Mouse (Mus musculus): Measurements from ENCODE around the gene Foxs1. TPM values are rescaled to one million over a fixed set of nuclear protein-coding genes. Genes with fewer than 3 reads are reported as not detected.

Gene Foxs1
- polyA plus RNA-seq (2016; fragmentation: Nextera tagmentation; extraction: Ambion mirVana): 0.26 and 0.64 TPM in 2 replicates

DNA sequence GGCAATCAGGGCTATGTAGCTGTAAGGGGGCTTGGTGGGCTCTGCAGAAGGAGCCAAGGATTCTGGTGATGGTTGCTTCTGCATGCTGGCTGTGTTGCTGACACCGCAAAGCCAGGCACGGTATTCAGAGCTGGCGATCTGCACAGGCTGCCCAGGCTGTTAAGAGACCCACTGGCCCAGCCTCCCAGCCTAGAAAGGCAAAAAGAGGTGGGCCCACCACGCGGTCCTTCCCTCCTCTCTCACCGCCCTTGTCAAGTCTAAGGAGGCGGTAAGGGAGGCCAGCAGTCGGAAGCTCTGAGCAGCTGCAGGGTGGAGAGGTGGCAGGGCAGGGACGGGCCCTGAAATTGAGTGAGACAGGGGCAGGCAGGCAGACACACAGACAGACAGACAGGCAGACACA lies at the start of gene Foxs1:
Foxs1 (minus strand) TSS at position 161 of the 400 bp plus-strand sequence.
- peaks cover 15% of the 10 kb centered on the region for H3K27me3 ChIP-seq (ENCODE audit: low read depth, poor library complexity, severe bottlenecking)
- no peaks in the 10 kb centered on the region for H3K9me3 ChIP-seq (replicated peaks)
- 34% methylated on average over 9 of the region's 9 CpGs for WGBS
- peak within 1 kb of the TSS; percentile 82 for H3K27ac ChIP-seq
- DNase-seq (ENCODE audit: low spot score): no peak
- H3K36me3 ChIP-seq: no peaks in the 10 kb centered on the region
- 0 out of 2 replicates have a peak within 1 kb of the TSS, but pooled peaks have one; percentile 7 for H3K4me3 ChIP-seq
- peaks cover 56% of the 10 kb centered on the region for H3K4me1 ChIP-seq

DNA sequence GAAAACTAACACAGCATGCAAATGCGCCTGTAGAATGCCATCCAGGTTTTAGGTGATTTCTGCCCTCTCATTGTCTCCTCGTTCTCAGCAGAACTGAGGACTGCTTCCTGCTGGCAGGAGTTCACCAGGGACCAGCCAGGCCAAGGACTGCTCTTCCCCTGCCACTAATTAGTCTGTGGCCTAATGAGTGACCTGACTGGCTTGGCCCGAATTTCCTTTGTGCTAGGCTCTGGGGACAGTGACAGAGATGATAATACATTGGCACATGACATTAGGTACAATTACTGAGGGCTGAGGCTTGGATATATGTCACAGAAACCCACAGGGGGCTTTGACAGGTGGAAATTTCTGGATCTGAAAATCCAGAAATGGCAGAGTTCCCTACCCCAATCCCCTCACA lies 44.0 kb upstream of the Foxs1 start:
- WGBS: 64% methylated on average over 3 of the region's 3 CpGs
- Histone ChIP-seq H3K4me3 (no peak overlapping the region), H3K36me3 (no peaks in the 10 kb centered on the region), H3K4me1 (no peaks in the 10 kb centered on the region), H3K27me3 (ENCODE audit: low read depth, poor library complexity, severe bottlenecking) (0 out of 2 replicates have a peak, but pooled peaks cover 5% of the 10 kb centered on the region), H3K27ac (no peak overlapping the region), H3K9me3 (replicated peaks) (no peaks in the 10 kb centered on the region)
- no peak for DNase-seq (ENCODE audit: low spot score)

DNA sequence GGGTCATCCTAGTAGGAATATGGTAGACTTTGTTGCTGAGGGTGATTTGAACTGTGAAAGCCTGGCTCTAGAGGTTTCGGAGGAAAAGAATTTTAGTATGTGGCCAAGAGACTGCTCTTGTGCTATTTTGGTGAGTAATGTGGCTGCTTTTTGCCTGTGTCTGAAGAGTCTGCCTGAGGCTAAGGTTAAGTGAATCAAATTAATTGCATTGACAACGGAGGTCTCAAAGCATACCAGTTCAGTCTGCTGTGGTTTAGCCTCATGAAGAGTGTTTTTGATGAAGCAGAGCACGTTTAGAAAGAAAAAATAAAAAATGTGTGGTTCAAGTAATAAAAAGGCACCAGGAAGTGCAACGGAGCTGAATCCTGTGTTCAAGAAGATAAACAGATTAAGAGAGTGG lies 32.5 kb upstream of the Foxs1 start:
- no peak for DNase-seq (ENCODE audit: low spot score)
- Histone ChIP-seq H3K36me3 (no peaks in the 10 kb centered on the region), H3K27ac (no peak overlapping the region), H3K27me3 (ENCODE audit: low read depth, poor library complexity, severe bottlenecking) (no peaks in the 10 kb centered on the region), H3K4me3 (no peak overlapping the region), H3K9me3 (replicated peaks) (no peaks in the 10 kb centered on the region), H3K4me1 (peaks cover 5% of the 10 kb centered on the region; the same call in 1 of the 2 replicates)
- 75% methylated on average over 4 of the region's 4 CpGs for WGBS

DNA sequence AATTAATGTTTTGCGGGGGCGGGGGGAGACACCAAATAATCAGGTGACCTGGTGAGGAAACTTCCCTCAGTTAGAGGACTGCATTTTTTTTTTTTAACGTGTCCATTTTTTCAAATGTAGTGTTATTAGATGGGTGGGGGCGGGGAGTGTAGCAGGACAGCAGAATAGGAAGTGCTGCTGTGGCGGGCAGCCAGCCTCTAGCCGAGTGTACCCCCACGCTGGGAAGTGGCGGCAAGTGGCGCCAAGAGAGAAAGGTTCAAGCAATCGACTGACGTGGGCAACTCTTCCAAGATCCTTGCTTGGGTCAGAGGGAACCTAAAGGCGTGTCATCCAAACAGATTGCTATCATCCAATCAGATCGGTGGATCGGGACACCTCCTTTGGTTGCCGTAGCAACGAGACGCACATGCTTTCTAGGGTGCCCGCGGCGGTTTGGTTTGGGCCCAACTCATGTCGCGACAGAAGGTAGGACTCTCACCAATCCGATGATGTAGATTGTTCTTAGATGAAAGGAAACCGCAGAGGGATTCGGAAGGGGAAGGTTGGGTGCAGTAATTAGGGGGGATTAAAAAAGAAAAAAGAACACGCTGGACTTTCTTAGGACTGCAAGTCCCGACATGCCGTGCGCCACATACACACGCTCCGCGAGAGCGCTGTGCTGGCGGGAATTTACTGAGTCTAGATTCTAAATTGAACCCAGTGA lies 29.2 kb upstream of the Foxs1 start, which contains the start of gene Ttll9:
Ttll9 (plus strand) TSS at position 395 of the 703 bp plus-strand sequence.
- no peaks in the 10 kb centered on the region for H3K36me3 ChIP-seq
- H3K9me3 ChIP-seq (replicated peaks): no peaks in the 10 kb centered on the region
- peaks cover 5% of the 10 kb centered on the region; the same call in 1 of the 2 replicates for H3K4me1 ChIP-seq
- WGBS: 2% methylated on average over 34 of the region's 34 CpGs
- peak within 1 kb of the TSS; percentile 72 for H3K27ac ChIP-seq
- H3K4me3 ChIP-seq: peak within 1 kb of the TSS; percentile 56
- DNase-seq (ENCODE audit: low spot score): peak; percentile 80
- H3K27me3 ChIP-seq (ENCODE audit: low read depth, poor library complexity, severe bottlenecking): no peaks in the 10 kb centered on the region

DNA sequence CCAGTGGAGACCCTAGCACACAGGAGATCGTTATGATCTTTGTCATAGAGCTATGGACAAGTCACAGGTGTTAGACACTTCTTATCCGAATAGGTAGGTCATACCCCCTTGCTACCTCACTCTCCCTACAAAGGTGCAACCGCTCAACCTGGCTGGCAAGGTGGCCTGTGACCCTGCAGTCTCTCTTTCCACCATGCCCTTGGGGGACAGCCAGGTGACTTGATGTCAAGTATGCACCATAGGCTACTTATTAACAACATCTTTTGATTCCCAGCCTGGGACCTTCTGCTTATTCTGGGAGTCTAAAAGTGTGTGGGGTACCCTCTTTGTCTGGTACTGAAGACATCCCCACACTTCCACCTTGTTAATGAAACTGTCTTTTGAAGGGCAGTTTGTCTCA lies 25.1 kb upstream of the Foxs1 start:
- no peak overlapping the region for H3K4me3 ChIP-seq
- peaks cover 26% of the 10 kb centered on the region for H3K27me3 ChIP-seq (ENCODE audit: low read depth, poor library complexity, severe bottlenecking)
- peaks cover 10% of the 10 kb centered on the region for H3K4me1 ChIP-seq
- DNase-seq (ENCODE audit: low spot score): no peak
- no peaks in the 10 kb centered on the region for H3K9me3 ChIP-seq (replicated peaks)
- WGBS: 81% methylated on average over 3 of the region's 3 CpGs
- H3K36me3 ChIP-seq: no peaks in the 10 kb centered on the region
- no peak overlapping the region for H3K27ac ChIP-seq

DNA sequence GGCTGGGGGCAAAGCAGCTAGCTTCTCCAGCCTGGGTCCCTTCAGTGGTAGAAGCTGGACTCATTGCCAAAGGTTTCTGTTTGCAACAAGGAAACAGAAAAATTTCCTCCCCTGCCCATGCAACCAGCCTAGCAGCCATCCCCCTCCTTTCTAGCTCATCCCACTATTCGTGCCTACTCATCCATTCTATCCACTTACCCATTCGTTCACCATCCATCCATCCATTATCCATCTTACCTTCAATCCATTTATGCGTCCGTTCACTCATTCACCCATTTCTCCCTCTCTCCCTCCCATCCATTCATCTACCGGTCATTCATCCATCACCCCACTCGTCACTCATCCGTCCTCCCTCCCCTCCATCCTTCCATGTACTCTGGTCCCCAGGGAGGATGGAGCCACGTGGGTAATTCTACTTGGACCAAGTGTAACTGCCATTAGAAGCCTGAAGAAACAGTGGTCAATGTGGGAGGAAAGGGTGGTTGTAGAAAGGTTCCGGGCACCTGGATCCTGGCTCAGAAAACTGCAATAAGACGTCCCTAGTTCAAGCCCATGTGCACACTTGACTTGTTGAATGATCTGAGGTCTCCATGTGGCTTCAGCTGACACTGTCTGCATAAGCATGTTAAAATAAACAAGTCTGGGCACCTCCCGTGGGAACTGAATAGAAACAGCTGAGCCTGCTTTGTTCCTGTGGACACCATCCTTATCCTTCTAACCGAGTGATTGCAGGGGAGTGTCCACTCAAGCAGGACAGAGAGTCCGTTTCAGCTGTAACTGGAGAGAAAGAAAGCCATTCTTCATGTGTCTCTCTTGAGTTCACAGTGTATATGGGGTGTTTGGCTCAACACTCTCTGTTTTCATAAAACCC lies 19.1 kb upstream of the Foxs1 start:
- Histone ChIP-seq H3K36me3 (no peaks in the 10 kb centered on the region), H3K4me1 (peaks cover 29% of the 10 kb centered on the region), H3K9me3 (replicated peaks) (no peaks in the 10 kb centered on the region), H3K27ac (peak overlapping the region; percentile 81), H3K27me3 (ENCODE audit: low read depth, poor library complexity, severe bottlenecking) (peaks cover 84% of the 10 kb centered on the region), H3K4me3 (peak overlapping the region; percentile 65)
- 27% methylated on average over 13 of the region's 13 CpGs for WGBS
- DNase-seq (ENCODE audit: low spot score): no peak

DNA sequence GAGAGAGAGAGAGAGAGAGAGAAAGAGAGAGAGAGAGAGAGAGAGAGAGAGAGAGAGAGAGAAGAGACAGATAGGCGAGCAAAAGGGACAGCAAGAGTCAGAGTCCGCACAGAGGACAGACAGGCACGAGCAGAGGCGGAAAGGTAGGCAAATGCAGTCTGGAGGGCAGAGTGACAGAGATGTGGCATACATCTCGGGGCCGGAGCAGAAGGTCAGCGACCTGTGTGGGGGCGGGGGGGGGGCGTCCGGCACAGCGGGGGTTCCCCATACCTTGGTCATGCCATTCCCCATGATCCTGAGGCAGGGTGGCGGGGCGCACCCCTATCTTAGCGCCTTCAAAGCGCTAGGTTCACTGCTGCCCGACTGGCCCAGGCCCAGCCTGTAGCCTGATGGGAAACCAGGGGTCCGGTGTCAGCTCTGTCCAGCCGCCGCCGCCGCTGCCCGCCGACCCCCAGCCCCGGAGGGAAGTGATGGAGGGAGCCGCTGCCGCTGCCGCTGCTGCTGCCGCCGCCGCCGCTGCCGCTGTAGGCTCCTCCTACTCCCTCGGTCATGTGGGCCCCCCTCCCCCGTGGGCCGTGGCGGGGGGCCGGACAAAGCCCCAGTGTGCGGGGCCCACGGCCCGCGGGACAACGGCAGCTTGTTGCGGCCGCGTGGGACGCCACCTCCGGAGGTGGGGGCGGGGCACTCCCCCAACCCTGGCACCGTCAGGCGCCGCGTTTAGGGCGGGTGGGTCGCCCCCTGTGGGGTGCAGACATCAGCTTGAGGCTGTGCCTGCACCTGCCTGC lies 18.2 kb upstream of the Foxs1 start, which contains the start of gene Dusp15:
Dusp15 (minus strand) TSS at position 634 of the 785 bp plus-strand sequence.
- Histone ChIP-seq H3K4me1 (peaks cover 32% of the 10 kb centered on the region), H3K4me3 (peak within 1 kb of the TSS; percentile 65), H3K36me3 (no peaks in the 10 kb centered on the region), H3K9me3 (replicated peaks) (no peaks in the 10 kb centered on the region), H3K27ac (peak within 1 kb of the TSS; percentile 81), H3K27me3 (ENCODE audit: low read depth, poor library complexity, severe bottlenecking) (peaks cover 86% of the 10 kb centered on the region)
- 2% methylated on average over 54 of the region's 54 CpGs for WGBS
- peak; percentile 69 for DNase-seq (ENCODE audit: low spot score)

DNA sequence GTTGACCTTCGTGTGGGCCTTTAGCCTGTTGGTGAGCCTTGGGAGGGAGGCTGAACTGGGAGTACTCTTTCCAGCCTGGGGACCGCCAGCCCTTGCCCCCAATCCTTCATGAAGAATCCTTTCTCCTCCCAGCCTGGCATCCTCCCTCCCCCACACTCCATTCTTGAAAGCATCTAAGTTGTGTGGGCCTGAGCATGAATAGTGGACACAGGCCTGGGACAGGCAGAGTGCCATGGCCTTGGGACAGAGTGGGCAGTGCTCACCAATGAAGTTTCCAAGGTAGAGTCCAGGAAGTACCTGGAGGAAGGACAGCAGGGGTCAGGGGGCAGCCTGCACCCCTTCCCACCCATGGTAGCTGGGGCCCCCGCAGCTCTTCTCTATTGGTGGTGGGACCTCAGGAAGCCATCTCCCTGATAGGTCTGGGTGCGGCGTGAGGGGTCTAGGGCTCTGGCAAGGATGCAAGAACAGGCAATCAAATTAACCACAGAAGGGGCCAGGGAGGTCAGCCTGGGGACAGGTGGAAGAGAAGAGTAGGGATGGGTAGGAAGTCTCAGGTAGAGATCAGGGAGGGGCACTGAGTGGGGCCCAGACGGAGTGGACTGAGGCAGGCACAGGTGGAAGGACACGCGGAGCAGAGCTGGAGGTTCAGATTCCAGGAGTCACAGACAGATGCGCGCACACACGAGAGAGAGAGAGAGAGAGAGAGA lies 17.5 kb upstream of the Foxs1 start:
- Histone ChIP-seq H3K4me1 (peaks cover 32% of the 10 kb centered on the region), H3K9me3 (replicated peaks) (no peaks in the 10 kb centered on the region), H3K36me3 (no peaks in the 10 kb centered on the region), H3K4me3 (peak overlapping the region; percentile 65), H3K27me3 (ENCODE audit: low read depth, poor library complexity, severe bottlenecking) (peaks cover 87% of the 10 kb centered on the region), H3K27ac (0 out of 2 replicates have a peak overlapping the region, but pooled peaks have one; percentile 81)
- no peak for DNase-seq (ENCODE audit: low spot score)
- 42% methylated on average over 11 of the region's 11 CpGs for WGBS

DNA sequence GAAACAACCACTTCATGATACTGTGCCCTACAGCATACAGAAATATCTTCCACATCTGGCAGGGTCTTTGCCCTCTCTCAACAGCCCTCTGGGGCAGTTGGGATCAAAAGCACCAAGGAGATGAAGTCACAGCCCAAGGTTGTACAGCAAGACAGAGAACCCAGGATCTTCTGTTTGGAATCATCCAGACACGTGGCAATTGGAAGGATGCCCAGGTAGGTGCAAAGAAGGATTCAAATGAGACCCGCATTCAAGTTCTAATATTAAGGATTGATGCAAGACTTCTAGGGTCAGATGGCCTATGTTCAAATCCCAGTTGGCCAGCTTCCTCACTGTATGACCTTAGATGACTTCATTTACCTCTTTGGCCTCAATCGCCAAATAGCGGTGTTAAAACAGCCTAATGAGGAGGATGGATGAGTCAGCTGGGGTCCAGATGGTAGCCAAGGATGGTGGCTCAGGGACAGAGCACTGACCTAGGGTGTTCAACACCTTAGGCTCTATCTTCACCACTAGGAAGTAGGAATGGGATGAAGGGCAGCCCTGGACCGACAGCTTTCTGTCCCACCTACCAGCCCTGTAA lies 15.5 kb upstream of the Foxs1 start:
- Histone ChIP-seq H3K36me3 (no peaks in the 10 kb centered on the region), H3K4me3 (no peak overlapping the region), H3K9me3 (replicated peaks) (no peaks in the 10 kb centered on the region), H3K27me3 (ENCODE audit: low read depth, poor library complexity, severe bottlenecking) (peaks cover 94% of the 10 kb centered on the region), H3K27ac (no peak overlapping the region), H3K4me1 (peaks cover 30% of the 10 kb centered on the region)
- DNase-seq (ENCODE audit: low spot score): no peak
- 76% methylated on average over 5 of the region's 5 CpGs for WGBS

DNA sequence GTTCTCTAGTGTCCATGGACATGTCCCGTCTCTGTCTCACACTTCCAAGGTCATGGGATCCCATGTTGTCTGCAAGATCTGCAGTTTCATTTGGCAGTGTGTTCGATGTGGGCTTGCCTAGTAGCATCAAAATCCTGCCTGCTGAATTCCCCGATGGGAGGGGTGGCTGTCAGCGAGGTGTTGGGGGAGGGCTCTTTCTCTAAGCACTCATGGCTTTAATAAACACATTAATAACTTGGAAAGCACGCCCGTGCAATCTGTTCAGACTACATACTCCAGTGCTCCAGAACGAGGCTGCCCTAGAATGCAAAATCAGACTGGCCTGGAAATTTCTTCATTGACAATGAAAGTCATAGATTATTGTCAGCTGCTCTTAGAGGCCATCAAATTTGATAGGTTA lies 14.1 kb upstream of the Foxs1 start:
- 72% methylated on average over 7 of the region's 7 CpGs for WGBS
- Histone ChIP-seq H3K4me3 (no peak overlapping the region), H3K4me1 (peaks cover 41% of the 10 kb centered on the region), H3K36me3 (no peaks in the 10 kb centered on the region), H3K9me3 (replicated peaks) (no peaks in the 10 kb centered on the region), H3K27me3 (ENCODE audit: low read depth, poor library complexity, severe bottlenecking) (peaks cover 98% of the 10 kb centered on the region), H3K27ac (no peak overlapping the region)
- no peak for DNase-seq (ENCODE audit: low spot score)

DNA sequence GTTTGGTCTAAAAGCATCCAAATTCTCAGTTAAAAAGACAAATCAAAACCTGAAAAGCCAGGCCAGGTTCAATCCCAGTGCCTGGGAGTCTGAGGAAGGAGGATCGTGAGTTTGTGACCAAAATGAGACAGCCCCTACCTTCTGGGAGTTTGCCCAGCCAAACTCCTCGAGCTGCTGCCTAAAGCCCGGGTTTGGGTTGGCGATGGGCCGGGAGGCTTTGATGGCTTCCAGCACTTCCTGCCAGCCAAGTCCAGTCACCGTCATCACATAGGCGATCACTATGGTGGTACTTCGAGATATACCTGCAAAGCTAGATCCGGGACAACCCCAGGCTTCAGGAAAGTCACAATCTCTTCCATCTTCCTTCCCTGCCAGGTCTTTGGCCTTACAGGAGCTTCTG lies 11.0 kb upstream of the Foxs1 start:
- DNase-seq (ENCODE audit: low spot score): no peak
- Histone ChIP-seq H3K4me3 (no peak overlapping the region), H3K27me3 (ENCODE audit: low read depth, poor library complexity, severe bottlenecking) (peaks cover 98% of the 10 kb centered on the region), H3K9me3 (replicated peaks) (no peaks in the 10 kb centered on the region), H3K4me1 (peaks cover 23% of the 10 kb centered on the region), H3K36me3 (no peaks in the 10 kb centered on the region), H3K27ac (no peak overlapping the region)
- 59% methylated on average over 9 of the region's 9 CpGs for whole genome bisulfite sequencing

DNA sequence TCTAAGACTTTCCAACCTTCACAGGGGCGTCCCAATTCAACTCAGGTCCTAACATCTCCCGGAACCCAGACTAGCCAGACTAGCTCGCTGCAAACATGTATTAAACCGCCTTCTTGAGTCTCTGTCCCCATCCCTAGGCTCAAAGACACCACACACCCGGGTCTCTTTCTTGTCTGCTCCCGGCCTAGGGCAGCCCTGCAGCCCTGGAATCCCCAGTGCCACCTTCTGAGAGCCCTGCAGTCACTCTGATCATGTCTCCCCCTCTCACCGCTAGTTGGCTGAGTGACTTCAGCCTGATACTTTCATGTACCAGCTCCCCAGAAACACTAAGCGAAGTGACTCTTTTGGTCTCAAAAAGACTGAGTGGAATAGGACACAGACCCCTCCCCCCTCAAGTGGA lies 10.6 kb upstream of the Foxs1 start:
- peak; percentile 52 for DNase-seq (ENCODE audit: low spot score)
- Histone ChIP-seq H3K4me1 (peaks cover 23% of the 10 kb centered on the region), H3K27me3 (ENCODE audit: low read depth, poor library complexity, severe bottlenecking) (peaks cover 98% of the 10 kb centered on the region), H3K9me3 (replicated peaks) (no peaks in the 10 kb centered on the region), H3K36me3 (no peaks in the 10 kb centered on the region), H3K27ac (no peak overlapping the region), H3K4me3 (peak overlapping the region; percentile 63)
- 6% methylated on average over 8 of the region's 8 CpGs for WGBS
